Mouse (Mus musculus): ENCODE measurements around the gene Arpc1b. TPM values are rescaled to one million over a fixed set of nuclear protein-coding genes. Genes with fewer than 3 reads are reported as not detected.

The Arpc1b gene
- polyA plus RNA-seq, 1 experiment from 2014 or later, result 115 TPM

DNA sequence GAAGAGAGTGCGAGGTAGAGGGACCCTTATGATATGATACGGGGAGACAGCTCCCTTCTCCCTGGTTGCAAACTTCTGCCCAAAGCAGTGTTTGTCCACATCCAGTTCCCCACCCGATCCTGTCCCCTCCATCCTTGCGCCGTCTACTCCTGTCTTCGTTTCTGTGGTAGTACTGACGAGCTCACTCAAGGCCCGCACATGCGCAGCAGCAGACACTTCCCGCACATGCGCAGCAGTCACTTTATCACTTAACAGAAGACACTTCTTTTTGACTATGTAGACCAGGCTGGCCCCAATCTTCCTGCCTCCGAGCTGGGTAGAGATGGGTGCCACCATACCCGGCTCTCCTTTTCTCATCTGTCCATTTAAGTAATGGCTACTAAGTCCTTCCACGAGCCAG, 47.3 kb downstream of the Arpc1b start:
- H3K27ac ChIP-seq (ENCODE audit: low read depth, low read length), result no peak overlapping the region
- no peaks in the 10 kb centered on the region for H3K9me3 ChIP-seq (ENCODE audit: control insufficient read depth, low read length)
- 90% methylated on average over 14 of the region's 14 CpGs for WGBS
- no peak overlapping the region for H3K9ac ChIP-seq (ENCODE audit: low read depth, low read length)
- H3K4me3 ChIP-seq (ENCODE audit: low read length), result no peak overlapping the region
- no peak overlapping the region for H3K4me2 ChIP-seq (replicated peaks; ENCODE audit: low read depth, low read length)
- peaks cover 6% of the 10 kb centered on the region; the same call in 1 of the 2 replicates for H3K4me1 ChIP-seq (ENCODE audit: control insufficient read depth, insufficient read depth, low read length)
- H3K36me3 ChIP-seq (ENCODE audit: control insufficient read depth, insufficient read depth, low read length), result peaks cover 53% of the 10 kb centered on the region
- no peaks in the 10 kb centered on the region for H3K27me3 ChIP-seq (ENCODE audit: control insufficient read depth, insufficient read depth, low read length)
- ATAC-seq (ENCODE audit: low FRiP score, low TSS enrichment), result no peak

DNA sequence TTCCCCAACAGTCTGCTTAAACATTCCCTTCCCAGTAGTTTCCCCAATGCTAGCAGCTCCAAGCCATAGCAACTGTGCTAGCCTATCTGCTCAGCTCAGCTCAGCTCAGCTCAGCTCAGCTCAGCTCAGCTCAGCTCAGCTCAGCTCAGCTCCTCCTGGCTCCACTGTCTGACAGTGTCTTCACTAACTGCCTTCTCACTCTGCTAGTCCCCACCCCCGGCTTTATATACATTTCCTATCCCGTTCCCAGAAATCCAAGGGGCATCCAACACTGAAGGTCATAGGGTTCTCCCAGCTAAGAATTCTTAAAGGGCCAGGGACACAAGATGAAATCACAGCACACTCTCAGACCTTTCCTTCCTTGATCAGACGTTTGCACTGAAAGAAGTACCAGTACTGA, 50.7 kb downstream of the Arpc1b start:
- 58% methylated on average over 3 of the region's 3 CpGs for WGBS
- Histone ChIP-seq H3K36me3 (ENCODE audit: control insufficient read depth, insufficient read depth, low read length) (peaks cover 30% of the 10 kb centered on the region), H3K9me3 (ENCODE audit: control insufficient read depth, low read length) (no peaks in the 10 kb centered on the region), H3K27me3 (ENCODE audit: control insufficient read depth, insufficient read depth, low read length) (no peaks in the 10 kb centered on the region), H3K4me1 (ENCODE audit: control insufficient read depth, insufficient read depth, low read length) (peaks cover 15% of the 10 kb centered on the region; the same call in 1 of the 2 replicates), H3K27ac (ENCODE audit: low read depth, low read length) (no peak overlapping the region), H3K4me3 (ENCODE audit: low read length) (no peak overlapping the region), H3K4me2 (replicated peaks; ENCODE audit: low read depth, low read length) (no peak overlapping the region), H3K9ac (ENCODE audit: low read depth, low read length) (no peak overlapping the region)
- ATAC-seq (ENCODE audit: low FRiP score, low TSS enrichment), result no peak

- H3K27ac ChIP-seq (ENCODE audit: low read depth, low read length), result no peak overlapping the region
- no peak for ATAC-seq (ENCODE audit: low FRiP score, low TSS enrichment)
- H3K36me3 ChIP-seq (ENCODE audit: control insufficient read depth, insufficient read depth, low read length), result peaks cover 28% of the 10 kb centered on the region
- peaks cover 15% of the 10 kb centered on the region; the same call in 1 of the 2 replicates for H3K4me1 ChIP-seq (ENCODE audit: control insufficient read depth, insufficient read depth, low read length)
- H3K9ac ChIP-seq (ENCODE audit: low read depth, low read length), result no peak overlapping the region
- H3K9me3 ChIP-seq (ENCODE audit: control insufficient read depth, low read length), result no peaks in the 10 kb centered on the region
- 86% methylated on average over 15 of the region's 15 CpGs for WGBS
- H3K4me3 ChIP-seq (ENCODE audit: low read length), result no peak overlapping the region
- no peak overlapping the region; the same call in 1 of the 2 replicates for H3K4me2 ChIP-seq (replicated peaks; ENCODE audit: low read depth, low read length)
- H3K27me3 ChIP-seq (ENCODE audit: control insufficient read depth, insufficient read depth, low read length), result no peaks in the 10 kb centered on the region
Observed at GRCm38 (mm10) chr5:145165184-145165583, 51.2 kb downstream of the Arpc1b start.

- Histone ChIP-seq H3K27me3 (ENCODE audit: control insufficient read depth, insufficient read depth, low read length) (no peaks in the 10 kb centered on the region), H3K27ac (ENCODE audit: low read depth, low read length) (peak within 1 kb of the TSS; percentile 85), H3K9me3 (ENCODE audit: control insufficient read depth, low read length) (no peaks in the 10 kb centered on the region), H3K36me3 (ENCODE audit: control insufficient read depth, insufficient read depth, low read length) (peaks cover 31% of the 10 kb centered on the region), H3K4me3 (ENCODE audit: low read length) (peak within 1 kb of the TSS; percentile 68), H3K4me2 (replicated peaks; ENCODE audit: low read depth, low read length) (peak within 1 kb of the TSS; percentile 78), H3K9ac (ENCODE audit: low read depth, low read length) (peak within 1 kb of the TSS; percentile 86), H3K4me1 (ENCODE audit: control insufficient read depth, insufficient read depth, low read length) (peaks cover 15% of the 10 kb centered on the region; the same call in 1 of the 2 replicates)
- ATAC-seq (ENCODE audit: low FRiP score, low TSS enrichment), result peak; percentile 95
- under 1% methylated on average over 48 of the region's 51 CpGs for WGBS
Observed at GRCm38 (mm10) chr5:145166536-145167305, 52.7 kb downstream of the Arpc1b start, which contains the start of the genes Ptcd1 and Cpsf4. TSS of gene Ptcd1 (minus strand) at chr5:145167108. TSS of gene Cpsf4 (plus strand) at chr5:145167213.

- Histone ChIP-seq H3K4me2 (replicated peaks; ENCODE audit: low read depth, low read length) (peak overlapping the region; percentile 78), H3K4me1 (ENCODE audit: control insufficient read depth, insufficient read depth, low read length) (peaks cover 15% of the 10 kb centered on the region; the same call in 1 of the 2 replicates), H3K27ac (ENCODE audit: low read depth, low read length) (peak overlapping the region; percentile 30; the same call in 1 of the 2 replicates), H3K36me3 (ENCODE audit: control insufficient read depth, insufficient read depth, low read length) (peaks cover 33% of the 10 kb centered on the region), H3K27me3 (ENCODE audit: control insufficient read depth, insufficient read depth, low read length) (no peaks in the 10 kb centered on the region), H3K4me3 (ENCODE audit: low read length) (peak overlapping the region; percentile 68), H3K9me3 (ENCODE audit: control insufficient read depth, low read length) (no peaks in the 10 kb centered on the region), H3K9ac (ENCODE audit: low read depth, low read length) (peak overlapping the region; percentile 86)
- WGBS, result under 1% methylated on average over 24 of the region's 28 CpGs
- peak; percentile 50; the same call in 1 of the 2 replicates for ATAC-seq (ENCODE audit: low FRiP score, low TSS enrichment)
Observed at GRCm38 (mm10) chr5:145167306-145167661, 53.3 kb downstream of the Arpc1b start.

GRCm38 (mm10) chr5:145178461-145178980, 64.5 kb downstream of the Arpc1b start:
- Histone ChIP-seq H3K4me2 (replicated peaks; ENCODE audit: low read depth, low read length) (no peak overlapping the region), H3K27me3 (ENCODE audit: control insufficient read depth, insufficient read depth, low read length) (no peaks in the 10 kb centered on the region), H3K27ac (ENCODE audit: low read depth, low read length) (no peak overlapping the region), H3K4me3 (ENCODE audit: low read length) (no peak overlapping the region), H3K36me3 (ENCODE audit: control insufficient read depth, insufficient read depth, low read length) (peaks cover 99% of the 10 kb centered on the region), H3K9me3 (ENCODE audit: control insufficient read depth, low read length) (no peaks in the 10 kb centered on the region), H3K9ac (ENCODE audit: low read depth, low read length) (no peak overlapping the region), H3K4me1 (ENCODE audit: control insufficient read depth, insufficient read depth, low read length) (no peaks in the 10 kb centered on the region)
- ATAC-seq (ENCODE audit: low FRiP score, low TSS enrichment), result no peak
- WGBS, result 80% methylated on average over 18 of the region's 18 CpGs

Other genes starting within 250 kb of the Arpc1b start
- gene Smurf1, start 148.4 kb upstream of the Arpc1b start, polyA plus RNA-seq (2014; fragmentation: Nextera tagmentation; extraction: Ambion mirVana), result 13.5 and 20.2 TPM in 2 replicates
- not detected in 2 replicates for gene Gm4871, start 81.5 kb upstream of the Arpc1b start, polyA plus RNA-seq (2014; fragmentation: Nextera tagmentation; extraction: Ambion mirVana)
- gene 1700018F24Rik, start 71.2 kb upstream of the Arpc1b start, polyA plus RNA-seq (2014; fragmentation: Nextera tagmentation; extraction: Ambion mirVana), result not detected in 2 replicates
- gene Arpc1a, start 30.4 kb upstream of the Arpc1b start, polyA plus RNA-seq (2014; fragmentation: Nextera tagmentation; extraction: Ambion mirVana), result 138 and 149 TPM in 2 replicates
- not detected in 2 replicates for gene Kpna7, start 30.2 kb upstream of the Arpc1b start, polyA plus RNA-seq (2014; fragmentation: Nextera tagmentation; extraction: Ambion mirVana)
- gene Pdap1, start 26.0 kb downstream of the Arpc1b start, polyA plus RNA-seq (2014; fragmentation: Nextera tagmentation; extraction: Ambion mirVana), result 113 and 152 TPM in 2 replicates
- 205 and 251 TPM in 2 replicates for gene Bud31, start 26.1 kb downstream of the Arpc1b start, polyA plus RNA-seq (2014; fragmentation: Nextera tagmentation; extraction: Ambion mirVana)
- gene Ptcd1, start 52.9 kb downstream of the Arpc1b start, polyA plus RNA-seq (2014; fragmentation: Nextera tagmentation; extraction: Ambion mirVana), result 7.1 and 14.4 TPM in 2 replicates
- 30.6 and 37.1 TPM in 2 replicates for gene Cpsf4, start 53.0 kb downstream of the Arpc1b start, polyA plus RNA-seq (2014; fragmentation: Nextera tagmentation; extraction: Ambion mirVana)
- 568 and 762 TPM in 2 replicates for gene Atp5j2, start 77.8 kb downstream of the Arpc1b start, polyA plus RNA-seq (2014; fragmentation: Nextera tagmentation; extraction: Ambion mirVana)
- gene Zkscan14, start 87.7 kb downstream of the Arpc1b start, polyA plus RNA-seq (2014; fragmentation: Nextera tagmentation; extraction: Ambion mirVana), result 7.8 and 10.2 TPM in 2 replicates
- 9.6 and 13.6 TPM in 2 replicates for gene Zkscan5, start 90.3 kb downstream of the Arpc1b start, polyA plus RNA-seq (2014; fragmentation: Nextera tagmentation; extraction: Ambion mirVana)
- gene Zfp655, start 117.5 kb downstream of the Arpc1b start, polyA plus RNA-seq (2014; fragmentation: Nextera tagmentation; extraction: Ambion mirVana), result 29.0 and 41.7 TPM in 2 replicates
- 0.70 and 1.2 TPM in 2 replicates for gene Zscan25, start 166.3 kb downstream of the Arpc1b start, polyA plus RNA-seq (2014; fragmentation: Nextera tagmentation; extraction: Ambion mirVana)
- gene Cyp3a57, start 231.1 kb downstream of the Arpc1b start, polyA plus RNA-seq (2014; fragmentation: Nextera tagmentation; extraction: Ambion mirVana), result not detected in 2 replicates

All from kidney, embryonic 14.5 days (tissue).